Mouse (Mus musculus) CH12.LX (cell line): ENCODE data around the gene Padi1. TPM values are rescaled to one million over a fixed set of nuclear protein-coding genes. Genes with fewer than 3 reads are reported as not detected.

Experiments used
- DNase-seq: peaks from one replicate; pipeline ENCODE4 v3.0.0-alpha.2; 2013; ENCODE audit errors: extremely low read depth
- H3K27ac ChIP-seq: 2 replicates; pipeline ENCODE4 v1.5.1; 2012; ENCODE audit warnings: low read depth, mild to moderate bottlenecking, control low read depth, moderate library complexity; ENCODE audit not compliant: insufficient read depth
- H3K27me3 ChIP-seq: replicated peaks from 2 replicates; pipeline ENCODE3; 2012; ENCODE audit warnings: inconsistent platforms
- H3K36me3 ChIP-seq, 2 experiments: replicated peaks in 1 of 2; 2 replicates each; pipeline versions ENCODE3 to v1.6.1; 2012; ENCODE audit warnings: inconsistent platforms in 1 of 2, low read length in 1 of 2, mild to moderate bottlenecking in 1 of 2, mixed read lengths in 1 of 2, moderate library complexity in 1 of 2; ENCODE audit not compliant: control insufficient read depth in 1 of 2, insufficient read depth in 1 of 2
- H3K4me1 ChIP-seq, 2 experiments: 2 replicates each; pipeline ENCODE4 v1.6.1; 2012; ENCODE audit warnings: inconsistent platforms in 1 of 2, moderate library complexity in 1 of 2; ENCODE audit not compliant: insufficient read depth in 2 of 2, control insufficient read depth in 1 of 2
- H3K4me2 ChIP-seq: 2 replicates; pipeline ENCODE4 v1.6.1; 2012; ENCODE audit warnings: low read depth, mild to moderate bottlenecking, control low read depth; ENCODE audit not compliant: poor library complexity, insufficient read depth, severe bottlenecking
- H3K4me3 ChIP-seq, 3 experiments: fragments of 150-350 bp in 1 of 3; sonication (generic) in 1 of 3; replicated peaks in 1 of 3; 2 replicates each; pipeline versions ENCODE3 to v1.5.1; 2011 to 2012; ENCODE audit warnings: low read depth in 2 of 3, low read length in 2 of 3, mild to moderate bottlenecking in 2 of 3, moderate library complexity in 2 of 3, control low read depth in 1 of 3, improper control_type of control experiment in 1 of 3, inconsistent platforms in 1 of 3, mixed read lengths in 1 of 3; ENCODE audit not compliant: poor library complexity in 1 of 3
- H3K79me2 ChIP-seq: replicated peaks from 2 replicates; pipeline ENCODE4 v1.6.1; 2012; ENCODE audit warnings: mild to moderate bottlenecking, moderate library complexity; ENCODE audit not compliant: control insufficient read depth, poor library complexity, insufficient read depth, severe bottlenecking; ENCODE audit errors: extremely low read depth
- H3K9ac ChIP-seq: 2 replicates; pipeline ENCODE4 v1.6.1; 2012; ENCODE audit warnings: low read depth, mild to moderate bottlenecking, control low read depth, moderate library complexity; ENCODE audit not compliant: insufficient read depth
- H3K9me3 ChIP-seq: replicated peaks from 2 replicates; pipeline ENCODE3; 2012; ENCODE audit warnings: low read length, inconsistent platforms, mixed read lengths
- E2F4 ChIP-seq: IDR thresholded peaks from 2 replicates; pipeline ENCODE4 v1.6.1; 2011; ENCODE audit warnings: low read depth, low read length, improper control_type of control experiment; ENCODE audit not compliant: insufficient replicate concordance
- EP300 ChIP-seq: IDR thresholded peaks from 2 replicates; pipeline ENCODE4 v1.6.1; 2011; ENCODE audit warnings: low read length, improper control_type of control experiment
- MAFK ChIP-seq: IDR thresholded peaks from 2 replicates; pipeline ENCODE4 v1.6.1; 2011; ENCODE audit warnings: low read length, improper control_type of control experiment; ENCODE audit not compliant: insufficient replicate concordance
- MYC ChIP-seq: IDR thresholded peaks from 2 replicates; pipeline ENCODE4 v1.6.1; 2011; ENCODE audit warnings: low read depth, mild to moderate bottlenecking, improper control_type of control experiment, low read length
- NRF1 ChIP-seq: IDR thresholded peaks from 2 replicates; pipeline ENCODE4 v1.6.1; 2014; ENCODE audit warnings: low read depth, mild to moderate bottlenecking, inconsistent platforms, low read length, improper control_type of control experiment, moderate library complexity
- POLR2A ChIP-seq: IDR thresholded peaks from 2 replicates; pipeline ENCODE4 v1.6.1; 2011; ENCODE audit warnings: low read depth, mild to moderate bottlenecking, improper control_type of control experiment, low read length
- RAD21 ChIP-seq: IDR thresholded peaks from 2 replicates; pipeline ENCODE4 v1.6.1; 2011; ENCODE audit warnings: low read depth, mild to moderate bottlenecking, low read length, improper control_type of control experiment, moderate library complexity
- RCOR1 ChIP-seq: conservative IDR thresholded peaks from 2 replicates; pipeline ENCODE4 v1.6.1; 2012; ENCODE audit warnings: low read depth, mild to moderate bottlenecking, inconsistent platforms, low read length, improper control_type of control experiment
- USF1 ChIP-seq: IDR thresholded peaks from 2 replicates; pipeline ENCODE4 v1.6.1; 2014; ENCODE audit warnings: low read depth, mild to moderate bottlenecking, inconsistent platforms, low read length, improper control_type of control experiment
- USF2 ChIP-seq: conservative IDR thresholded peaks from 2 replicates; pipeline ENCODE4 v1.6.1; 2011; ENCODE audit warnings: low read depth, low read length, improper control_type of control experiment
- ZC3H11A ChIP-seq: IDR thresholded peaks from 2 replicates; pipeline ENCODE4 v1.6.1; 2012; ENCODE audit warnings: low read depth, mild to moderate bottlenecking, inconsistent platforms, low read length, improper control_type of control experiment
- ZNF384 ChIP-seq: IDR thresholded peaks from 2 replicates; pipeline ENCODE4 v1.6.1; 2012; ENCODE audit warnings: low read depth, low read length, improper control_type of control experiment, inconsistent platforms
- dilution Hi-C: fragments of 300-500 bp; cut with MboI; formaldehyde crosslinking; loops from 2 replicates; pipeline ENCODE4 v1.14.3; 2020; ENCODE audit warnings: low sequenced_read_pairs; ENCODE audit not compliant: extremely low pct_unique_long_range_greater_than_20kb, extremely low pct_ligation_motif_present
- in situ Hi-C: fragments of 300-500 bp; cut with MboI; formaldehyde crosslinking; loops from 3 replicates; pipeline ENCODE4 v1.14.3; 2019; ENCODE audit warnings: low sequenced_read_pairs, low pct_ligation_motif_present, low pct_unique_long_range_greater_than_20kb, mixed read lengths
- polyA plus RNA-seq: library from polyadenylated mRNA; unstranded; fragments of >175 nt; gene quantifications from 2 replicates; pipeline ENCODE4 v1.2.1, GENCODE M21; 2012; ENCODE audit warnings: low read depth; ENCODE audit not compliant: insufficient read length
- total RNA-seq, 2 experiments: library from RNA; depleted of rRNA; stranded (reverse); fragments of 300-350 nt in 1 of 2; fragments of >200 nt in 1 of 2; gene quantifications; 2 replicates each; pipeline ENCODE4 v1.2.3; 2012 to 2014

The Padi1 gene
- total and polyA plus RNA-seq, 3 experiments, result 0.04 TPM; not detected in 2

GRCm38 (mm10) chr4:140817413-140817812 is 28.2 kb downstream of the Padi1 start:
- H3K4me1 ChIP-seq, result 0 out of 4 replicates have a peak, but pooled peaks cover 0 to 8% of the 10 kb centered on the region in 2 experiments
- TF ChIP-seq ZC3H11A, result no peak
- H3K4me3 ChIP-seq, result no peak overlapping the region
- dilution Hi-C loops (no loop called here), in situ Hi-C loops (no loop called here)
- H3K27ac ChIP-seq, result no peak overlapping the region
- DNase-seq, result no peak
- no peaks in the 10 kb centered on the region for H3K36me3 ChIP-seq
- H3K27me3 ChIP-seq, result peaks cover 69% of the 10 kb centered on the region
- peaks cover 4% of the 10 kb centered on the region for H3K9me3 ChIP-seq
- no peaks in the 10 kb centered on the region for H3K79me2 ChIP-seq
- H3K4me2 ChIP-seq, result no peak overlapping the region
- no peak overlapping the region for H3K9ac ChIP-seq

- H3K27me3 ChIP-seq, result peaks cover 67% of the 10 kb centered on the region
- no peak for DNase-seq
- no peak overlapping the region for H3K4me2 ChIP-seq
- no peak overlapping the region for H3K27ac ChIP-seq
- no peaks in the 10 kb centered on the region for H3K79me2 ChIP-seq
- no peak for TF ChIP-seq E2F4
- no peak for TF ChIP-seq EP300
- TF ChIP-seq RAD21, result no peak
- TF ChIP-seq MAFK, result no peak
- TF ChIP-seq, all 38 proteins: peak for 0
- H3K4me1 ChIP-seq, result peaks cover 1 to 8% of the 10 kb centered on the region in 2 experiments; a peak in 1 of 4 replicates
- H3K36me3 ChIP-seq, result no peaks in the 10 kb centered on the region
- in situ Hi-C loops, result no loop called here
- H3K9me3 ChIP-seq, result peaks cover 4% of the 10 kb centered on the region
- H3K4me3 ChIP-seq, result no peak overlapping the region
- dilution Hi-C loops, result no loop called here
- H3K9ac ChIP-seq, result no peak overlapping the region
These were observed 29.3 kb downstream of the Padi1 start for GRCm38 (mm10) chr4:140815996-140816917.

GRCm38 (mm10) chr4:140815496-140815895 is 30.1 kb downstream of the Padi1 start:
- dilution Hi-C loops, result no loop called here
- H3K79me2 ChIP-seq, result no peaks in the 10 kb centered on the region
- in situ Hi-C loops, result no loop called here
- DNase-seq, result no peak
- TF ChIP-seq RCOR1 (no peak), USF1 (no peak), POLR2A (no peak), USF2 (no peak), MYC (no peak), ZNF384 (no peak), NRF1 (no peak)
- no peak overlapping the region for H3K4me3 ChIP-seq
- H3K9ac ChIP-seq, result no peak overlapping the region
- H3K9me3 ChIP-seq, result peaks cover 4% of the 10 kb centered on the region
- no peak overlapping the region for H3K4me2 ChIP-seq
- peaks cover 63% of the 10 kb centered on the region for H3K27me3 ChIP-seq
- peaks cover 3 to 8% of the 10 kb centered on the region in 2 experiments; a peak in 1 of 4 replicates for H3K4me1 ChIP-seq
- no peaks in the 10 kb centered on the region for H3K36me3 ChIP-seq
- H3K27ac ChIP-seq, result no peak overlapping the region
